In the genomic region with DNA sequence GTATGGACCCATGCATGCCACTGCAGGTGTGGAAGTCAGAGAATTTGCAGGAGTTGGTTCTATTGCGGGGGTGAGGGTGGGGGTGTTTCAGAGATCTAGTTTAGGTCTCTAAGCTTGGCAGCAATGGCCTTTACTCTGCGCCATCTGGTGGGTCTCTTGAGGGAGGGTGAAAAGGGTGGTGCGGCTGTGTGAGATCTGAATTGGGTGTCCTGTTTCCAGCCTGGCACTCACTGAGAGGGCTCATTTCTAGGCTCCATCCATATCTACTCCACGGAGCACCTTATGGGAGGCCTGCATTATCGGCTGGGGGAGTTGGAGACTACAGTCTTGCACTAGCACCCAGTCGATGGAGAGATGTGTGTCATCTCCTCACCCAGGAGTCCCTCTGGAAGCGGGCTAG, we compare ENCODE assay signal across 11 mouse cellular contexts.
DNase-seq lines count a peak whose midpoint lies in the region; ATAC-seq and TF ChIP-seq lines count a peak whose summit lies in the region.
"Had no signal": no experiment of that assay in that cellular context is flagged by ENCODE, and none has a peak within 500 bp of the region (broad histone marks: within the 10 kb centered on the region; RNA-seq: fewer than 3 reads in every experiment).

No protein-coding gene starts in this region.

- no peak for DNase-seq in heart, adult 2 months
- no peak for DNase-seq in heart, postnatal 14 days
- no peak for DNase-seq in lung, embryonic 14.5 days
- no peak for DNase-seq in lung, adult 18-20 months
- no peak for DNase-seq in intestine, embryonic 14.5 days (ENCODE audit: low spot score)
- DNase-seq in right cerebral cortex, postnatal 10 days (ENCODE audit: low spot score in 2 of 2): no peak
- DNase-seq: kidney, adult 8-10 months; thymus, postnatal 14 days had no signal

- no peak for TF ChIP-seq EP300 in heart, adult 2 months (IDR thresholded peaks at IDR 0.05; ENCODE audit: insufficient read depth, low read depth, low read length)

- peak overlapping the region; percentile 45 for H3K27ac ChIP-seq in heart, adult 2 months
- peak overlapping the region; percentile 80; the same call in 1 of the 2 replicates for H3K27ac ChIP-seq in lung, embryonic 14.5 days (ENCODE audit: low read depth)
- peak overlapping the region; percentile 77 for H3K27ac ChIP-seq in intestine, embryonic 14.5 days (ENCODE audit: low read depth)
- peak overlapping the region; percentile 72 for H3K27ac ChIP-seq in stomach, embryonic 15.5 days
- H3K27ac ChIP-seq: liver, embryonic 14.5 days had no signal

- no peak overlapping the region for H3K9ac ChIP-seq in heart, adult 2 months (ENCODE audit: low read depth, low read length)
- 0 out of 2 replicates have a peak overlapping the region, but pooled peaks have one; percentile 28 for H3K9ac ChIP-seq in lung, embryonic 14.5 days
- H3K9ac ChIP-seq in intestine, embryonic 14.5 days (ENCODE audit: low read length): no peak overlapping the region; the same call in 1 of the 2 replicates
- no peak overlapping the region for H3K9ac ChIP-seq in stomach, embryonic 15.5 days
- H3K9ac ChIP-seq: liver, embryonic 14.5 days had no signal

- TF ChIP-seq CTCF in heart, adult 2 months (IDR thresholded peaks at IDR 0.05): no peak
- TF ChIP-seq CTCF in lung, embryonic 14.5 days (IDR thresholded peaks at IDR 0.05; ENCODE audit: low read depth): 0 out of 2 replicates have a peak, but pooled peaks have one; percentile 6

- H3K27me3 ChIP-seq in heart, adult 2 months (ENCODE audit: control insufficient read depth, insufficient read depth, low read length): no peaks in the 10 kb centered on the region
- H3K27me3 ChIP-seq in lung, embryonic 14.5 days (ENCODE audit: insufficient read depth, low read length): no peaks in the 10 kb centered on the region
- H3K27me3 ChIP-seq in intestine, embryonic 14.5 days (replicated peaks; ENCODE audit: control insufficient read depth, insufficient read depth, low read length): no peaks in the 10 kb centered on the region
- no peaks in the 10 kb centered on the region for H3K27me3 ChIP-seq in stomach, embryonic 15.5 days (replicated peaks)

- ATAC-seq in lung, embryonic 14.5 days (ENCODE audit: insufficient read depth): no peak
- no peak for ATAC-seq in intestine, embryonic 14.5 days (replicated peaks; ENCODE audit: low FRiP score, low TSS enrichment, low read depth)
- no peak for ATAC-seq in stomach, embryonic 15.5 days (ENCODE audit: insufficient read depth, low FRiP score, low read depth)

- 75% methylated on average over 7 of the region's 7 CpGs for WGBS in heart, adult 2 months
- WGBS in lung, embryonic 14.5 days: 63% methylated on average over 7 of the region's 7 CpGs
- WGBS in intestine, embryonic 14.5 days: 61% methylated on average over 7 of the region's 7 CpGs
- WGBS in stomach, embryonic 15.5 days: 65% methylated on average over 7 of the region's 7 CpGs

- H3K4me2 ChIP-seq in lung, embryonic 14.5 days: no peak overlapping the region
- H3K4me2 ChIP-seq in intestine, embryonic 14.5 days (ENCODE audit: low read length): no peak overlapping the region
- no peak overlapping the region for H3K4me2 ChIP-seq in stomach, embryonic 15.5 days

- no peak for TF ChIP-seq POLR2A in heart, adult 2 months (IDR thresholded peaks at IDR 0.05; ENCODE audit: insufficient read depth, low read depth, low read length)

- no peak overlapping the region for H3K4me3 ChIP-seq in heart, adult 2 months
- H3K4me3 ChIP-seq in lung, embryonic 14.5 days (ENCODE audit: low read depth, low read length): no peak overlapping the region
- no peak overlapping the region for H3K4me3 ChIP-seq in intestine, embryonic 14.5 days (ENCODE audit: low read depth, low read length)
- no peak overlapping the region for H3K4me3 ChIP-seq in stomach, embryonic 15.5 days (replicated peaks)
- H3K4me3 ChIP-seq: megakaryocyte, embryonic 14.5 days had no signal

- intact Hi-C loops in heart, adult 2 months (cut with DNase I): loop anchor here (2.0 kb wide), 1 partner anchor 24 kb away; no protein-coding TSS in a partner anchor
- intact Hi-C loops in heart, postnatal 14 days (cut with DNase I): no loop called here

- no peaks in the 10 kb centered on the region for H3K9me3 ChIP-seq in lung, embryonic 14.5 days (ENCODE audit: low read depth, low read length)
- H3K9me3 ChIP-seq in intestine, embryonic 14.5 days (ENCODE audit: control insufficient read depth, low read length): no peaks in the 10 kb centered on the region
- H3K9me3 ChIP-seq in stomach, embryonic 15.5 days: no peaks in the 10 kb centered on the region
- H3K9me3 ChIP-seq: megakaryocyte, embryonic 14.5 days had no signal

- H3K79me2 ChIP-seq in heart, adult 2 months (replicated peaks; ENCODE audit: control insufficient read depth, insufficient read depth, low read length): peaks cover 1% of the 10 kb centered on the region; the same call in 1 of the 2 replicates

- no peaks in the 10 kb centered on the region for H3K36me3 ChIP-seq in heart, adult 2 months (ENCODE audit: control insufficient read depth, insufficient read depth, low read length)
- no peaks in the 10 kb centered on the region for H3K36me3 ChIP-seq in lung, embryonic 14.5 days (ENCODE audit: insufficient read depth)
- H3K36me3 ChIP-seq in intestine, embryonic 14.5 days (ENCODE audit: control insufficient read depth, insufficient read depth, low read length): no peaks in the 10 kb centered on the region
- H3K36me3 ChIP-seq in stomach, embryonic 15.5 days: no peaks in the 10 kb centered on the region

- peaks cover 40% of the 10 kb centered on the region for H3K4me1 ChIP-seq in heart, adult 2 months (ENCODE audit: control insufficient read depth, insufficient read depth, low read length)
- peaks cover 34% of the 10 kb centered on the region for H3K4me1 ChIP-seq in lung, embryonic 14.5 days (ENCODE audit: insufficient read depth)
- peaks cover 55% of the 10 kb centered on the region for H3K4me1 ChIP-seq in intestine, embryonic 14.5 days (replicated peaks; ENCODE audit: control insufficient read depth, insufficient read depth, low read length)
- peaks cover 70% of the 10 kb centered on the region for H3K4me1 ChIP-seq in stomach, embryonic 15.5 days
